Mouse (Mus musculus): Measurements from ENCODE around the gene Amt. TPM values are rescaled to one million over a fixed set of nuclear protein-coding genes. Genes with fewer than 3 reads are reported as not detected.
"Not testable (repeated sequence)": the region's sequence is repeated elsewhere in the genome, so short reads cannot be mapped to it uniquely, and the experiment has no call there.

Gene Amt
- polyA plus RNA-seq, 1 experiment from 2014 or later: 21.9 TPM

- WGBS: 65% methylated on average over 4 of the region's 4 CpGs
- Histone ChIP-seq H3K27ac (ENCODE audit: low read length) (peak overlapping the region; percentile 86), H3K36me3 (ENCODE audit: control insufficient read depth, insufficient read depth, low read length) (peaks cover 12% of the 10 kb centered on the region), H3K9me3 (ENCODE audit: control insufficient read depth, low read length) (no peaks in the 10 kb centered on the region), H3K27me3 (ENCODE audit: control insufficient read depth, insufficient read depth, low read depth, low read length) (no peaks in the 10 kb centered on the region), H3K4me1 (replicated peaks; ENCODE audit: control insufficient read depth, insufficient read depth, low read length) (peaks cover 26% of the 10 kb centered on the region), H3K9ac (ENCODE audit: low read length) (peak overlapping the region; percentile 96), H3K4me3 (ENCODE audit: low read length) (peak overlapping the region; percentile 88), H3K4me2 (ENCODE audit: low read depth, low read length) (peak overlapping the region; percentile 84)
- ATAC-seq (ENCODE audit: low read depth): no peak
These were observed 8.1 kb downstream of the Amt start for GRCm38 (mm10) chr9:108304716-108305115.

GRCm38 (mm10) chr9:108305170-108305569, 8.5 kb downstream of the Amt start:
- WGBS: 0% methylated on average over 1 of the region's 1 CpGs
- H3K4me3 ChIP-seq (ENCODE audit: low read length): peak overlapping the region; percentile 88
- H3K9ac ChIP-seq (ENCODE audit: low read length): peak overlapping the region; percentile 96
- H3K4me2 ChIP-seq (ENCODE audit: low read depth, low read length): peak overlapping the region; percentile 84
- H3K4me1 ChIP-seq (replicated peaks; ENCODE audit: control insufficient read depth, insufficient read depth, low read length): peaks cover 28% of the 10 kb centered on the region
- peaks cover 12% of the 10 kb centered on the region for H3K36me3 ChIP-seq (ENCODE audit: control insufficient read depth, insufficient read depth, low read length)
- ATAC-seq (ENCODE audit: low read depth): no peak
- no peaks in the 10 kb centered on the region for H3K27me3 ChIP-seq (ENCODE audit: control insufficient read depth, insufficient read depth, low read depth, low read length)
- H3K27ac ChIP-seq (ENCODE audit: low read length): peak overlapping the region; percentile 86
- H3K9me3 ChIP-seq (ENCODE audit: control insufficient read depth, low read length): no peaks in the 10 kb centered on the region

DNA sequence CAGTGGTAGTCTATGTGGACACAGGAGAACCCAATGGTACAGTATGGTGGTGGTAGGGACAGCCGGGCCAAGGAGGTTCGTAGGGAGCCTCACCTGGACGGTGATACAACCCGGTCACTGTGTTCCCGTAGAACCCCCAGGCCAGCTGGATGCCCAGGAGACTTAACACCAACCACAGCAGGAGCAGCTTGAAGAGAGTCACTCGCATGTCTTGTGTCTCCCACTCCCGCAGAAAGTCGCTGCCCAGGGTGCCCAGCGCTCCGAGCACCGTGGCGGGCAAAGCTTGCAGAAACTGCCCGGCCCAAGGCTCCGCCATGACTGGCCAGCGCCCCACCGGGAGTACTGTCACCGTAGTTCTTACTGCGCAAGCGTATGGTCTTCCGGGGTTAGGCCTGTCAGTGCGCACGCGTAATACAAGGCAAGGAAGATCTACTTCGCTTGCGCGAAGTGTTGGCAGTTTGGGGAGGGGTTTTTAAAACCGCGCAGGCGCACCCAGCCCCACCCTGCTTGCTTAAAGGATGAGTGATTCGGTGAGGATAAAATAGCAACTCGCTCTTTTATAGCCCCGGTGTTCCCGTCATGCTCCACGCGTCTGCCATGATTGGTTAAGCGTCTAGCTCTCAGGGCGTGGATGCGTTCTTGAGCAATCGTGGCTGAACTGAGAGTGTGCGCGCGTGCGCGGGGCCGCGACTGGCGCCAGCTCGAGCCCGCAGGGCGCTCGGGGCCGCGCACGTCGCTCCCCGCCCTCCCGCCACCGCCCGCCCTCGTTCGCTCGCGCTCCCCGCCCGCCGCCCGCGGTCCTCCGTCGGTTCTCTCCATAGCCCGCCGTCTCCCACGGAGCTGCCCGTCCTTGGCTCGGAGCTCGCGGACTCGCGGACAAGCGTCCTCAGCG, 9.2 kb downstream of the Amt start, which contains the start of the genes Rhoa and Tcta:
Gene Rhoa, plus strand, starts transcription at position 501 of the 892 bp plus-strand sequence.
Gene Tcta, minus strand, starts transcription at position 532 of the 892 bp plus-strand sequence.
- WGBS: under 1% methylated on average over 78 of the region's 81 CpGs
- peaks cover 31% of the 10 kb centered on the region for H3K4me1 ChIP-seq (replicated peaks; ENCODE audit: control insufficient read depth, insufficient read depth, low read length)
- no peaks in the 10 kb centered on the region for H3K27me3 ChIP-seq (ENCODE audit: control insufficient read depth, insufficient read depth, low read depth, low read length)
- H3K4me2 ChIP-seq (ENCODE audit: low read depth, low read length): peak within 1 kb of the TSS; percentile 84
- H3K27ac ChIP-seq (ENCODE audit: low read length): peak within 1 kb of the TSS; percentile 100
- no peaks in the 10 kb centered on the region for H3K9me3 ChIP-seq (ENCODE audit: control insufficient read depth, low read length)
- H3K36me3 ChIP-seq (ENCODE audit: control insufficient read depth, insufficient read depth, low read length): peaks cover 12% of the 10 kb centered on the region
- peak; percentile 96 for ATAC-seq (ENCODE audit: low read depth)
- peak within 1 kb of the TSS; percentile 93 for H3K4me3 ChIP-seq (ENCODE audit: low read length)
- peak within 1 kb of the TSS; percentile 98 for H3K9ac ChIP-seq (ENCODE audit: low read length)

DNA sequence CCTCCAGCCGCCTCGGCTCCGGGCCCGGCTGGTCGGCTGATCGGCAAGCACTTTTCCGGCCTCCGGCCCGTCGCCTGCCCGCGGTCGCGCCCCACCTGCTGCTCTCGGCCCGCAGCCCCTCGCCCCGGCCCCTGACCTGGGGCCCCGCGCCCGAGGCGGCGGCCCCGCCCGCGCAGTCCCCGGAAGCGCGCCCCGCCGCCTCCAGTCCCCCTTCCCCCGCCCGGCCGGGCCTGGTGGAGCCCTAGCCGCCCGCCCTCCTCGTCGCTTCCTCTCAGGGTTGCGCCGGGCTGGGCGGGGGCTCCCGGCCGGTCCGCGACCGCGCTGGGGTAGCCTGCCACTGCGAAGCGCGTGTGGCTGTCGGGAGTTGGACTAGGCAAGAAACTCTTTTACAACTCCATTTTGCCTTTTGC, 9.9 kb downstream of the Amt start:
- peak overlapping the region; percentile 100 for H3K27ac ChIP-seq (ENCODE audit: low read length)
- peak overlapping the region; percentile 93 for H3K4me3 ChIP-seq (ENCODE audit: low read length)
- no peaks in the 10 kb centered on the region for H3K27me3 ChIP-seq (ENCODE audit: control insufficient read depth, insufficient read depth, low read depth, low read length)
- peaks cover 29% of the 10 kb centered on the region for H3K4me1 ChIP-seq (replicated peaks; ENCODE audit: control insufficient read depth, insufficient read depth, low read length)
- peak overlapping the region; percentile 98 for H3K9ac ChIP-seq (ENCODE audit: low read length)
- H3K4me2 ChIP-seq (ENCODE audit: low read depth, low read length): peak overlapping the region; percentile 84
- H3K9me3 ChIP-seq (ENCODE audit: control insufficient read depth, low read length): no peaks in the 10 kb centered on the region
- peaks cover 12% of the 10 kb centered on the region for H3K36me3 ChIP-seq (ENCODE audit: control insufficient read depth, insufficient read depth, low read length)
- WGBS: under 1% methylated on average over 38 of the region's 51 CpGs
- peak; percentile 86 for ATAC-seq (ENCODE audit: low read depth)

- Histone ChIP-seq H3K27me3 (ENCODE audit: control insufficient read depth, insufficient read depth, low read depth, low read length) (no peaks in the 10 kb centered on the region), H3K36me3 (ENCODE audit: control insufficient read depth, insufficient read depth, low read length) (peaks cover 12% of the 10 kb centered on the region), H3K9me3 (ENCODE audit: control insufficient read depth, low read length) (no peaks in the 10 kb centered on the region), H3K4me3 (ENCODE audit: low read length) (peak overlapping the region; percentile 93), H3K27ac (ENCODE audit: low read length) (peak overlapping the region; percentile 100), H3K9ac (ENCODE audit: low read length) (peak overlapping the region; percentile 98), H3K4me2 (ENCODE audit: low read depth, low read length) (peak overlapping the region; percentile 84), H3K4me1 (replicated peaks; ENCODE audit: control insufficient read depth, insufficient read depth, low read length) (peaks cover 29% of the 10 kb centered on the region)
- WGBS: 5% methylated on average over 12 of the region's 12 CpGs
- ATAC-seq (ENCODE audit: low read depth): no peak
These were observed 10.6 kb downstream of the Amt start for GRCm38 (mm10) chr9:108307021-108307807.

- H3K4me3 ChIP-seq (ENCODE audit: low read length): peak overlapping the region; percentile 54
- H3K9me3 ChIP-seq (ENCODE audit: control insufficient read depth, low read length): no peaks in the 10 kb centered on the region
- H3K4me1 ChIP-seq (replicated peaks; ENCODE audit: control insufficient read depth, insufficient read depth, low read length): peaks cover 29% of the 10 kb centered on the region
- no peaks in the 10 kb centered on the region for H3K27me3 ChIP-seq (ENCODE audit: control insufficient read depth, insufficient read depth, low read depth, low read length)
- H3K4me2 ChIP-seq (ENCODE audit: low read depth, low read length): peak overlapping the region; percentile 84
- H3K9ac ChIP-seq (ENCODE audit: low read length): peak overlapping the region; percentile 56
- H3K36me3 ChIP-seq (ENCODE audit: control insufficient read depth, insufficient read depth, low read length): peaks cover 5% of the 10 kb centered on the region; the same call in 1 of the 2 replicates
- no peak overlapping the region for H3K27ac ChIP-seq (ENCODE audit: low read length)
- ATAC-seq (ENCODE audit: low read depth): no peak
- 31% methylated on average over 2 of the region's 2 CpGs for WGBS
These were observed 11.5 kb downstream of the Amt start for GRCm38 (mm10) chr9:108308141-108308540.

DNA sequence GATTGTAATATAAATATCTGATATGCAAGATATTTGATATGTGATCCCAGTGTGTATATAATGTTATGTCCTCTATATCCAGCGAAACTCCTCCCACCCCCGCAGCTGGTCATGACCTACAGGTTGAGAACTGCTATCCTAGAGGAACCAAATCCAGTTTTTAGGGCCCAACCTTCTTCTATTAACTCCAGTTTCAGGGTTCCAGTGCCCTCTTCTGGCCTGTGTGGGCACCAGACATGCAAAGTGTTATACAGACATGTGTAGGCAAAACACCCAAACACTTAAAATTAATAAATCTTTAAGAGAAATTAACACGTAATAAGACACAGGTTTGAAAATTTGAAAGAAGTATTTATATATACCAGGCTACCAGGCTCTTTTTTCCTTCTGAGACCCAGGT, 20.9 kb downstream of the Amt start:
- peaks cover 10% of the 10 kb centered on the region for H3K36me3 ChIP-seq (ENCODE audit: control insufficient read depth, insufficient read depth, low read length)
- H3K4me3 ChIP-seq (ENCODE audit: low read length): no peak overlapping the region
- WGBS: 92% methylated on average over 3 of the region's 3 CpGs
- no peaks in the 10 kb centered on the region for H3K9me3 ChIP-seq (ENCODE audit: control insufficient read depth, low read length)
- no peak overlapping the region for H3K27ac ChIP-seq (ENCODE audit: low read length)
- ATAC-seq (ENCODE audit: low read depth): no peak
- no peaks in the 10 kb centered on the region for H3K4me1 ChIP-seq (replicated peaks; ENCODE audit: control insufficient read depth, insufficient read depth, low read length)
- H3K27me3 ChIP-seq (ENCODE audit: control insufficient read depth, insufficient read depth, low read depth, low read length): no peaks in the 10 kb centered on the region
- H3K4me2 ChIP-seq (ENCODE audit: low read depth, low read length): no peak overlapping the region
- no peak overlapping the region for H3K9ac ChIP-seq (ENCODE audit: low read length)

DNA sequence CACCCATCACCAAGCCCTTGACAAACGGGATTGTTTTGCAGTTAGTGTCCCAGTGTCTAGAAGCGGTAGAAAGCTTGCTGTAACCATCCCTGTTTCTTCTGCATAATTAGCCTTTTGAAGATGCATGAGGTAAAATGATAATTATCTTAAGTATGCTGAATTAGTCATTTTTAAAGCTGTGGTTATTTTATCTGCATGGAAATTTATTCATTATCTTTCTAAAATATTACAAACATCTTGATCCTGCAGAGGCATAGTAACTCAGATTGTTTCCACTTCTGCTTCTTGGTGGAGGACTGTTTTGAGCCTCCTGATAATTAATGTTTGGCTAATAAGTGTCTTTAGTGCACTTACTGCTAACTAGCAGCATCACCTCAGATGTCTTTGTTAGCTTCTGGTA, 21.8 kb downstream of the Amt start:
- Histone ChIP-seq H3K4me2 (ENCODE audit: low read depth, low read length) (no peak overlapping the region), H3K36me3 (ENCODE audit: control insufficient read depth, insufficient read depth, low read length) (peaks cover 10% of the 10 kb centered on the region), H3K9me3 (ENCODE audit: control insufficient read depth, low read length) (no peaks in the 10 kb centered on the region), H3K9ac (ENCODE audit: low read length) (no peak overlapping the region), H3K27me3 (ENCODE audit: control insufficient read depth, insufficient read depth, low read depth, low read length) (no peaks in the 10 kb centered on the region), H3K27ac (ENCODE audit: low read length) (no peak overlapping the region), H3K4me1 (replicated peaks; ENCODE audit: control insufficient read depth, insufficient read depth, low read length) (no peaks in the 10 kb centered on the region), H3K4me3 (ENCODE audit: low read length) (no peak overlapping the region)
- ATAC-seq (ENCODE audit: low read depth): no peak
- 82% methylated on average over 2 of the region's 2 CpGs for WGBS

- not testable (repeated sequence) for H3K27ac ChIP-seq (ENCODE audit: low read length); H3K4me3 ChIP-seq (ENCODE audit: low read length); H3K9me3 ChIP-seq (ENCODE audit: control insufficient read depth, low read length); H3K27me3 ChIP-seq (ENCODE audit: control insufficient read depth, insufficient read depth, low read depth, low read length); ATAC-seq (ENCODE audit: low read depth); H3K9ac ChIP-seq (ENCODE audit: low read length); H3K4me1 ChIP-seq (replicated peaks; ENCODE audit: control insufficient read depth, insufficient read depth, low read length); H3K4me2 ChIP-seq (ENCODE audit: low read depth, low read length); H3K36me3 ChIP-seq (ENCODE audit: control insufficient read depth, insufficient read depth, low read length)
- 87% methylated on average over 7 of the region's 7 CpGs for WGBS
These were observed 25.4 kb downstream of the Amt start for GRCm38 (mm10) chr9:108322054-108322453.
